Mouse (Mus musculus): ENCODE data around the gene St6galnac3.

- TF ChIP-seq CTCF (IDR thresholded peaks at IDR 0.05) (no peak), POLR2A (IDR thresholded peaks at IDR 0.05; ENCODE audit: insufficient read depth, low read depth, low read length) (no peak)
These were observed 199.7 kb downstream of the St6galnac3 start for GRCm38 (mm10) chr3:153525151-153525768.
